Mouse (Mus musculus): ENCODE results near the gene Esr1. TPM values are rescaled to one million over a fixed set of nuclear protein-coding genes. Genes with fewer than 3 reads are reported as not detected.

Esr1 gene
- total RNA-seq (2014; fragmentation: Nextera tagmentation) (not detected in 2 replicates), total RNA-seq (2017) (0.17 and 0.82 TPM in 2 replicates), polyA plus RNA-seq (2012) (not detected in 2 replicates)

GRCm38 (mm10) chr10:4611386-4612155 lies at the start of gene Esr1:
TSS of gene Esr1 (plus strand) at chr10:4611593.
- no peaks in the 10 kb centered on the region for H3K36me3 ChIP-seq (replicated peaks)
- TF ChIP-seq TAL1 (conservative IDR thresholded peaks at IDR 0.05; ENCODE audit: low read depth, low read length) (no peak), POLR2AphosphoS5 (IDR thresholded peaks at IDR 0.05; ENCODE audit: insufficient replicate concordance, low read depth, low read length) (no peak)
- peaks cover 3% of the 10 kb centered on the region; the same call in 1 of the 2 replicates for H3K27me3 ChIP-seq (ENCODE audit: insufficient read depth, low read length)
- DNase-seq (ENCODE audit: low spot score) (no peak), ATAC-seq (ENCODE audit: extremely low read depth, insufficient number of reproducible peaks, low FRiP score, poor library complexity, severe bottlenecking) (no peak)
- H3K9me3 ChIP-seq (replicated peaks), result peaks cover 4% of the 10 kb centered on the region
- H3K4me1 ChIP-seq (ENCODE audit: insufficient read depth, low read depth, low read length), result no peaks in the 10 kb centered on the region
- H3K4me3 ChIP-seq (ENCODE audit: low read depth, low read length), result no peak within 1 kb of the TSS

- DNase-seq (ENCODE audit: low spot score), result no peak
- H3K27me3 ChIP-seq (ENCODE audit: insufficient read depth, low read length), result peaks cover 3% of the 10 kb centered on the region; the same call in 1 of the 2 replicates
- H3K36me3 ChIP-seq (replicated peaks), result no peaks in the 10 kb centered on the region
- TF ChIP-seq GATA2 (IDR thresholded peaks at IDR 0.05; ENCODE audit: borderline replicate concordance, low read depth, low read length), result no peak
- TF ChIP-seq TAL1 (conservative IDR thresholded peaks at IDR 0.05; ENCODE audit: low read depth, low read length), result no peak
- no peak for TF ChIP-seq POLR2AphosphoS5 (IDR thresholded peaks at IDR 0.05; ENCODE audit: insufficient replicate concordance, low read depth, low read length)
- no peak for TF ChIP-seq GATA1 (IDR thresholded peaks at IDR 0.05; ENCODE audit: borderline replicate concordance, low read length)
- no peak for TF ChIP-seq CTCF (IDR thresholded peaks at IDR 0.05; ENCODE audit: low read depth, low read length)
- no peaks in the 10 kb centered on the region for H3K9me3 ChIP-seq (replicated peaks)
- H3K4me1 ChIP-seq (ENCODE audit: insufficient read depth, low read depth, low read length), result no peaks in the 10 kb centered on the region
- no peak overlapping the region for H3K4me3 ChIP-seq (ENCODE audit: low read depth, low read length)
- no peak for ATAC-seq (ENCODE audit: extremely low read depth, insufficient number of reproducible peaks, low FRiP score, poor library complexity, severe bottlenecking)
Measured at GRCm38 (mm10) chr10:4565148-4565547, 46.2 kb upstream of the Esr1 start.

GRCm38 (mm10) chr10:4570778-4571177 lies 40.6 kb upstream of the Esr1 start:
- DNase-seq (ENCODE audit: low spot score) (no peak), ATAC-seq (ENCODE audit: extremely low read depth, insufficient number of reproducible peaks, low FRiP score, poor library complexity, severe bottlenecking) (no peak)
- H3K4me1 ChIP-seq (ENCODE audit: insufficient read depth, low read depth, low read length), result no peaks in the 10 kb centered on the region
- H3K36me3 ChIP-seq (replicated peaks), result no peaks in the 10 kb centered on the region
- no peak for TF ChIP-seq TAL1 (conservative IDR thresholded peaks at IDR 0.05; ENCODE audit: low read depth, low read length)
- no peak overlapping the region for H3K4me3 ChIP-seq (ENCODE audit: low read depth, low read length)
- H3K9me3 ChIP-seq (replicated peaks), result no peaks in the 10 kb centered on the region
- no peaks in the 10 kb centered on the region; the same call in 1 of the 2 replicates for H3K27me3 ChIP-seq (ENCODE audit: insufficient read depth, low read length)

GRCm38 (mm10) chr10:4571304-4571703 lies 40.1 kb upstream of the Esr1 start:
- no peak overlapping the region for H3K4me3 ChIP-seq (ENCODE audit: low read depth, low read length)

GRCm38 (mm10) chr10:4581905-4582304 lies 29.5 kb upstream of the Esr1 start:
- H3K9me3 ChIP-seq (replicated peaks), result no peaks in the 10 kb centered on the region
- H3K4me1 ChIP-seq (ENCODE audit: insufficient read depth, low read depth, low read length), result no peaks in the 10 kb centered on the region
- no peak overlapping the region for H3K4me3 ChIP-seq (ENCODE audit: low read depth, low read length)
- H3K27me3 ChIP-seq (ENCODE audit: insufficient read depth, low read length), result no peaks in the 10 kb centered on the region; the same call in 1 of the 2 replicates
- TF ChIP-seq GATA2 (IDR thresholded peaks at IDR 0.05; ENCODE audit: borderline replicate concordance, low read depth, low read length), result no peak
- DNase-seq (ENCODE audit: low spot score) (no peak), ATAC-seq (ENCODE audit: extremely low read depth, insufficient number of reproducible peaks, low FRiP score, poor library complexity, severe bottlenecking) (no peak)
- H3K36me3 ChIP-seq (replicated peaks), result no peaks in the 10 kb centered on the region

More at GRCm38 (mm10) chr10:4571304-4571703, 40.1 kb upstream of the Esr1 start:
- TF ChIP-seq TAL1 (conservative IDR thresholded peaks at IDR 0.05; ENCODE audit: low read depth, low read length), result no peak
- H3K4me1 ChIP-seq (ENCODE audit: insufficient read depth, low read depth, low read length), result no peaks in the 10 kb centered on the region
- no peaks in the 10 kb centered on the region for H3K36me3 ChIP-seq (replicated peaks)
- H3K9me3 ChIP-seq (replicated peaks), result no peaks in the 10 kb centered on the region
- ATAC-seq (ENCODE audit: extremely low read depth, insufficient number of reproducible peaks, low FRiP score, poor library complexity, severe bottlenecking) (no peak), DNase-seq (ENCODE audit: low spot score) (no peak)
- H3K27me3 ChIP-seq (ENCODE audit: insufficient read depth, low read length), result no peaks in the 10 kb centered on the region; the same call in 1 of the 2 replicates

GRCm38 (mm10) chr10:4586691-4587090 lies 24.7 kb upstream of the Esr1 start:
- no peak for DNase-seq (ENCODE audit: low spot score)
- TF ChIP-seq GATA1 (IDR thresholded peaks at IDR 0.05; ENCODE audit: borderline replicate concordance, low read length) (no peak), CTCF (IDR thresholded peaks at IDR 0.05; ENCODE audit: low read depth, low read length) (no peak), POLR2AphosphoS5 (IDR thresholded peaks at IDR 0.05; ENCODE audit: insufficient replicate concordance, low read depth, low read length) (no peak), GATA2 (IDR thresholded peaks at IDR 0.05; ENCODE audit: borderline replicate concordance, low read depth, low read length) (no peak), TAL1 (conservative IDR thresholded peaks at IDR 0.05; ENCODE audit: low read depth, low read length) (no peak)
- H3K9me3 ChIP-seq (replicated peaks), result no peaks in the 10 kb centered on the region

GRCm38 (mm10) chr10:4589576-4589975 lies 21.8 kb upstream of the Esr1 start:
- H3K27me3 ChIP-seq (ENCODE audit: insufficient read depth, low read length), result no peaks in the 10 kb centered on the region
- no peaks in the 10 kb centered on the region for H3K4me1 ChIP-seq (ENCODE audit: insufficient read depth, low read depth, low read length)
- no peaks in the 10 kb centered on the region for H3K36me3 ChIP-seq (replicated peaks)
- ATAC-seq (ENCODE audit: extremely low read depth, insufficient number of reproducible peaks, low FRiP score, poor library complexity, severe bottlenecking), result no peak
- H3K9me3 ChIP-seq (replicated peaks), result no peaks in the 10 kb centered on the region
- TF ChIP-seq POLR2AphosphoS5 (IDR thresholded peaks at IDR 0.05; ENCODE audit: insufficient replicate concordance, low read depth, low read length) (no peak), GATA2 (IDR thresholded peaks at IDR 0.05; ENCODE audit: borderline replicate concordance, low read depth, low read length) (no peak), TAL1 (conservative IDR thresholded peaks at IDR 0.05; ENCODE audit: low read depth, low read length) (no peak), CTCF (IDR thresholded peaks at IDR 0.05; ENCODE audit: low read depth, low read length) (no peak), GATA1 (IDR thresholded peaks at IDR 0.05; ENCODE audit: borderline replicate concordance, low read length) (no peak)
- DNase-seq (ENCODE audit: low spot score), result no peak
- H3K4me3 ChIP-seq (ENCODE audit: low read depth, low read length), result no peak overlapping the region

More at GRCm38 (mm10) chr10:4586691-4587090, 24.7 kb upstream of the Esr1 start:
- no peak for ATAC-seq (ENCODE audit: extremely low read depth, insufficient number of reproducible peaks, low FRiP score, poor library complexity, severe bottlenecking)
- Histone ChIP-seq H3K4me3 (ENCODE audit: low read depth, low read length) (no peak overlapping the region), H3K27me3 (ENCODE audit: insufficient read depth, low read length) (no peaks in the 10 kb centered on the region; the same call in 1 of the 2 replicates), H3K36me3 (replicated peaks) (no peaks in the 10 kb centered on the region), H3K4me1 (ENCODE audit: insufficient read depth, low read depth, low read length) (no peaks in the 10 kb centered on the region)
